Mouse (Mus musculus) midbrain, embryonic 13.5 days (tissue): ENCODE data around the gene Tprkb. TPM values are rescaled to one million over a fixed set of nuclear protein-coding genes. Genes with fewer than 3 reads are reported as not detected.
A peak's percentile ranks its signal among the peaks of the same experiment; 100 is the strongest.
"Not testable (repeated sequence)": the region's sequence is repeated elsewhere in the genome, so short reads cannot be mapped to it uniquely, and the experiment has no call there.

ENCODE experiments used
- ATAC-seq: fragments of 200-750 bp; cut with Nextera tagmentation; 2 replicates; pipeline ENCODE4 v1.8.0; 2017; ENCODE audit warnings: mild to moderate bottlenecking, moderate TSS enrichment, moderate library complexity
- H3K27ac ChIP-seq: fragments of 300-500 bp; sonication (generic); 2 replicates; pipeline ENCODE4 v1.5.1; 2015; ENCODE audit warnings: inconsistent platforms, mild to moderate bottlenecking, moderate library complexity
- H3K27me3 ChIP-seq: fragments of 300-500 bp; sonication (generic); 2 replicates; pipeline ENCODE4 v1.6.1; 2015; ENCODE audit warnings: mild to moderate bottlenecking, inconsistent platforms
- H3K36me3 ChIP-seq: fragments of 300-500 bp; sonication (generic); 2 replicates; pipeline ENCODE4 v1.6.1; 2015; ENCODE audit warnings: mild to moderate bottlenecking, inconsistent platforms
- H3K4me1 ChIP-seq: fragments of 300-500 bp; sonication (generic); replicated peaks from 2 replicates; pipeline ENCODE4 v1.6.1; 2015; ENCODE audit warnings: inconsistent platforms
- H3K4me2 ChIP-seq: fragments of 300-500 bp; sonication (generic); replicated peaks from 2 replicates; pipeline ENCODE4 v1.6.1; 2015; ENCODE audit warnings: moderate library complexity, mild to moderate bottlenecking, inconsistent platforms
- H3K4me3 ChIP-seq: fragments of 300-500 bp; sonication (generic); replicated peaks from 2 replicates; pipeline ENCODE4 v1.5.1; 2015; ENCODE audit warnings: mild to moderate bottlenecking, inconsistent platforms
- H3K9ac ChIP-seq: fragments of 300-500 bp; sonication (generic); replicated peaks from 2 replicates; pipeline ENCODE4 v1.6.1; 2015; ENCODE audit warnings: mild to moderate bottlenecking, inconsistent platforms
- H3K9me3 ChIP-seq: fragments of 300-500 bp; sonication (generic); 2 replicates; pipeline ENCODE4 v1.6.1; 2016; ENCODE audit warnings: mild to moderate bottlenecking, inconsistent platforms
- WGBS: fragments of 180-500 bp; shearing (Covaris S2); methylation state at CpG from one replicate; pipeline ENCODE4 v1.1.7; 2015; 5-methylcytosine and 5-hydroxymethylcytosine counted together
- polyA plus RNA-seq: library from polyadenylated mRNA; unstranded; fragments of >200 nt; fragmentation: Nextera tagmentation; extraction: Ambion mirVana; gene quantifications from 2 replicates; pipeline ENCODE4 v1.2.1, GENCODE M21; 2015

Tprkb gene
- polyA plus RNA-seq, 1 experiment from 2014 or later, result 41.0 TPM

DNA sequence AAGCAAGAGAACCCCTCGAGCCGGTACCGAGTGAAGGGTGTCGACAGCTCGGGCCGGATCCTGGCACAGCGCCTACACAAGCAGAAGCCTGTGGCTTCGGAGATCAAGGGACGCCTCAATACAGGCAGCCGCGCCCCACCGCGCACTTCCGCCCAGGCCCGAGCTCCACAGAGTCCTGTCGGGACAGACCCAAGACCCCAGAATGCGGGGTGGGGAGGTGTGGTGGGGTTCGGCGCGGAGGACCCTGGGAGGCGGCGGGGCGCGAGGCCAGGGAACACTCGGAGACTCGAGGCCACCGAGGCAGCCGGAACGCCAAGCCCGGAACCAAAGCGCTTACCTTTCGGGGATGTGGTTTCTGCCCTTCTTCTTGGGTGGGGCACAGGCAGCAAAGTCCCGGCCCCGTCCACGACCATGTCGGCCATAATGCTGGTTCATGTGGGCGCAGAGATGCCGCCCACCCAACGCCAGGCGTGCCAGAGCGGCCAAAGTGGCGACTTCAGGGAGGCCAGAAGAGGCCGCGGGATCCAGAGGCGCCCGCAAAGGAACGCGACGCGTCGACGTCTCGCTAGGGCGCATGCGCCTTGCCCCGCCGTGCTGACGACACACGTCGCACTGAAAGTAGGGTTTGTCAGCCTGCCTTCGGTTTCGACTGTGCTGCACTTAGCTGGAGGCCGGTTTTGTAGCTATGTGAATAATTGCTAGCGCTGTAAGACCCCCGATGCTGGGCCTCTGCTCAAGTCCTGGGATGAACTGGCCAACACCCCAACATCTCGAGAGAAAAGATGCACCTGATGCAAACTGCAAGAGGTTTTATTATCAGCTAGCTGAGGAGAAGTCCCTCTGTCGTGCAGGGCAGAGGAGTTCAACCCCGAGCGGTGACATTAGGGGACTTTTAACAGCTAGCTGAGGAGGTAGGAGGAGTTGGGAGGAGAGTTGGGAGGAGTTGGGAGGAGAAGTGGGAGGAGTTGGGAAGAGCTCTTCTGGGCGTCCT is 49.7 kb downstream of the Tprkb start, which contains the start of gene Dusp11:
TSS of gene Dusp11 (minus strand) at position 567 of the 991 bp plus-strand sequence.
- H3K36me3 ChIP-seq, result peaks cover 14% of the 10 kb centered on the region
- H3K4me1 ChIP-seq, result peaks cover 26% of the 10 kb centered on the region
- WGBS, result under 1% methylated on average over 70 of the region's 70 CpGs
- peak; percentile 97 for ATAC-seq
- peak within 1 kb of the TSS; percentile 88 for H3K4me3 ChIP-seq
- peak within 1 kb of the TSS; percentile 93 for H3K9ac ChIP-seq
- H3K27ac ChIP-seq, result peak within 1 kb of the TSS; percentile 95
- H3K4me2 ChIP-seq, result peak within 1 kb of the TSS; percentile 83
- H3K9me3 ChIP-seq, result no peaks in the 10 kb centered on the region
- no peaks in the 10 kb centered on the region for H3K27me3 ChIP-seq

DNA sequence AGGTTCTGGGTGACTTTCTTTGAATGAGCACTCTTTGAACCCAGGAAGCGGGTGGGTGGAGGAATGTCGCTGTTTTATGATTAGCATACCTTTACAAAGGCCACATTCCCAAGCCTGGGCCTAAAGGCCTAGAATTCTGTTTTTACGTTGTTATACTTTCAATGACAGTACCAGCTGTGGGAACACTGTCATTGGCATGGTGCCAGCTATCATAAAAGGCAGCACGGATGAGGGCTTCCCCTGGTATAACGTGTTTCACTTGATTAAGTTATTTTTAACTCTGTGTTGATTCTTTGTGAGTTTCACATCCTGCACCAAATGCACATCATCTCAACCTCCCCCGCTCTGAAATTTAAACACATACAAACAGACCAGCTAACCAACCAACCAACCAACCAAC is 54.4 kb downstream of the Tprkb start:
- not testable (repeated sequence) for H3K36me3 ChIP-seq, ATAC-seq, H3K9me3 ChIP-seq, H3K4me1 ChIP-seq, H3K4me3 ChIP-seq, H3K27ac ChIP-seq, H3K4me2 ChIP-seq, H3K9ac ChIP-seq, H3K27me3 ChIP-seq
- WGBS, result 47% methylated on average over 6 of the region's 6 CpGs

DNA sequence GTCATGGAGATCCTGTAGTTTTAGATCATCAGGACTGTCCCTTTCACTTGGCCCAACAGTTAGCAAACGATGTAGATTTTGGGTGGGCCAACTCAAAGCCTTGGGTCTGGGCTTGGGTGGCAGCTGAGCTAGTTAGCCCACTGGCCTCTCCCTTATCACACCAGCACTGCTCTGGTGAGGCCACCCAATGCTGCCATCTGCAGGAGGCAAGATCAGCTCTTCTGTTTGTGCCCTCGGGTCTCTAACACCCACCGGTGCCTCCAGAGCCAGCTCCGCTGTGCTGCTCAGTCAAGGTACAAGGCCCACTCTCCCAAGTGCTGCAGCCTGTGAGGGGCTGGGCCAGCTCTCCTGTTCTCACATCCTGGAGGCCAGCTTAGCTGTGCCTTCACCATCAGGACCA is 55.0 kb downstream of the Tprkb start:
- Histone ChIP-seq H3K27ac (no peak overlapping the region), H3K9me3 (no peaks in the 10 kb centered on the region), H3K27me3 (no peaks in the 10 kb centered on the region), H3K4me2 (no peak overlapping the region), H3K4me3 (no peak overlapping the region), H3K9ac (no peak overlapping the region), H3K36me3 (no peaks in the 10 kb centered on the region), H3K4me1 (peaks cover 4% of the 10 kb centered on the region; the same call in 1 of the 2 replicates)
- no peak for ATAC-seq
- WGBS, result 77% methylated on average over 4 of the region's 4 CpGs

DNA sequence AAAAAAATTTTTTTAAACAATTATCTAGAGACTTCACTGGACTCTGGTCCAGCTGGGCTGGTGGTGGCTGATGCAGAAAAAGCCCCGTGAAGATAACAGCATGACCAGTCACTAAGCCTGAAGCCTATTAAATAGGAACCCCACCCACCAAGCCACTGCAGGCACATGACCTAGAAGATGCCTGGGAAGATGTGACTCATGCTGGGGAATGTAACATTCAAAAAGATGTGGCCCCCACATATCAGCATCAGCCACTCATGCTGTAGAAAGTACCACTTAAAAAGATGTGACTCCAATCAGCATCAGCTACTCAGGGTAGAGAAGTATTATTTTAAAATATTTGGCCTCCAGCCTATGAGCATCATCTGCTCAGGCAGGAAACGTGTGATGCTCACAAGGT is 58.2 kb downstream of the Tprkb start:
- no peaks in the 10 kb centered on the region for H3K36me3 ChIP-seq
- H3K4me3 ChIP-seq, result no peak overlapping the region
- H3K4me1 ChIP-seq, result no peaks in the 10 kb centered on the region
- no peak overlapping the region for H3K4me2 ChIP-seq
- ATAC-seq, result no peak
- H3K27ac ChIP-seq, result no peak overlapping the region
- no peaks in the 10 kb centered on the region for H3K27me3 ChIP-seq
- H3K9ac ChIP-seq, result no peak overlapping the region
- H3K9me3 ChIP-seq, result no peaks in the 10 kb centered on the region
- 81% methylated on average over 2 of the region's 2 CpGs for WGBS

DNA sequence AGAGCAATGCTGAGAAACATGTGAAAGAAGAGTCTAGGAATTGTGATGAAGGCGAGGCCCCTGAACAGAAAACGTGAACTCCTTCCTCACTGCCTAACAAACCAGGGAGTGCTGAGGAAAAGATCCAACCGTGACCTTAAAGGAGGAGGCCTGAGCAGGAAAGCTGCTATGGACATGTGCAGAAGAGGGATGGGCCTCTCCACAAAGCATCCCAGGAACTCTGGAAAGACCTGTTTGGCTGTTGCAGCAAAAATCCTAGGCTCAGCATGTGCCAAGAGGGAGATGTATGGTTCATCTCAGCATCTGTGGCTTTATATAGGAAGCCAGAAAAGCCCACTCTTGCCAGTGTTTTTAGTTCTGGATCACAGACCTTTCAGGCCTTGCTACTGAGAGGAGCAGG is 61.0 kb downstream of the Tprkb start:
- no peak for ATAC-seq

DNA sequence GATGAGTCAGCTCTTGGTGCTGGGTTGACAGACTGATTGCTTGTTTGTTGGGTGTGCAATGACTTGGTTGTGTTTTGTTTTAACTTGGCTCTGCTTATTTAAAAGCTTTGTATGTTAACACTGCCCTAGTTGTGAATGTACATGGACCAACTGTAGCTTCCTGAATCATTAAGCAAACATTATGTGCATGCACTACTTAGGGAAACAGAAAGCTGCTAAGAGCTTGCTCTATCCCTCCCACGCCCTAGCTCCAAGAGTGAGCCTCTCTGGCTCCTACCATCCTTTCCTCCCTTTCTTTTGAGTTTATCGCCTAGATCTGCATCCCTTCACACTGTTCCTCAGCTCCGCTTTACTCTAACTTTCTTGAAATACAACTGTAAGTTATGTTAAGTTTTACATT is 61.7 kb downstream of the Tprkb start:
- H3K9ac ChIP-seq, result no peak overlapping the region
- no peak overlapping the region for H3K4me3 ChIP-seq
- ATAC-seq, result no peak
- no peaks in the 10 kb centered on the region for H3K4me1 ChIP-seq
- no peaks in the 10 kb centered on the region for H3K9me3 ChIP-seq
- no peaks in the 10 kb centered on the region for H3K36me3 ChIP-seq
- WGBS, result 88% methylated on average over 3 of the region's 3 CpGs
- H3K4me2 ChIP-seq, result no peak overlapping the region
- H3K27me3 ChIP-seq, result no peaks in the 10 kb centered on the region
- no peak overlapping the region for H3K27ac ChIP-seq

More for the DNA sequence above, 61.0 kb downstream of the Tprkb start:
- Histone ChIP-seq H3K9me3 (no peaks in the 10 kb centered on the region), H3K4me3 (no peak overlapping the region), H3K9ac (no peak overlapping the region), H3K36me3 (no peaks in the 10 kb centered on the region), H3K27ac (no peak overlapping the region), H3K4me1 (no peaks in the 10 kb centered on the region), H3K4me2 (no peak overlapping the region), H3K27me3 (no peaks in the 10 kb centered on the region)
- 79% methylated on average over 3 of the region's 3 CpGs for WGBS

DNA sequence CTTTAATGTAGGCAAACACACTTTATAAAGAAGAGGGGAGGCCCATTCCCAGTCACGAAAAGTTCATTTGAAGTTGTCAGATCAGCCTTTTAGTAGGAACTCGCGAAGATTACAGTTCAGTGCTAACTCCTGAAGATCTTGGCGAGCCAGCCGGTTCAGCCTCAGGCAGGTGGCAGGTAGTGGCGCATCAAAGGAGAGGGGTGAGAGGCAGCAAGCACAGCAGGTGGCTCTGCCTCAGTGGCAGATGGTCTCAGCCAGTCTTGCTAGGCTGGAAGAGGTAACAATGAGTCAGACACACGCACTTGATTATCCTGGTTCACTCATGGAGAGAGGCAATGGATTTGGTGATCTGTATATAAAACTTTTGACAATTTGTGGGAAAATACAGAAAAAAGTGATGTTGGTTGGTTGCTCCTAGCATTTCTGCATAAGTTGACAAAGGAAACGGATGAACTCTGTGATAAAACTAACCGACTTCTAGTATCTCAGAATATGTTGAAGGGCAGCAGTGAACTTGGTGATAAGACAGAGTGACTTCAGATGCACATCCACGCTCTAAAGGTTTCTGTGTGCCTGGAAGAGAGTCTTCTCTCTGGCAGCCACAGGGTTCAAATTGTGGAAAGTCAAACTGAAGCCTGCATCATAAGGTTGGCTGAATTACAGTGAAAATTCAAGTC is 63.4 kb downstream of the Tprkb start:
- Histone ChIP-seq H3K4me2 (no peak overlapping the region), H3K4me1 (no peaks in the 10 kb centered on the region), H3K9ac (no peak overlapping the region), H3K36me3 (no peaks in the 10 kb centered on the region), H3K4me3 (no peak overlapping the region), H3K27ac (no peak overlapping the region), H3K9me3 (no peaks in the 10 kb centered on the region), H3K27me3 (no peaks in the 10 kb centered on the region)
- 69% methylated on average over 10 of the region's 10 CpGs for WGBS
- ATAC-seq, result no peak

DNA sequence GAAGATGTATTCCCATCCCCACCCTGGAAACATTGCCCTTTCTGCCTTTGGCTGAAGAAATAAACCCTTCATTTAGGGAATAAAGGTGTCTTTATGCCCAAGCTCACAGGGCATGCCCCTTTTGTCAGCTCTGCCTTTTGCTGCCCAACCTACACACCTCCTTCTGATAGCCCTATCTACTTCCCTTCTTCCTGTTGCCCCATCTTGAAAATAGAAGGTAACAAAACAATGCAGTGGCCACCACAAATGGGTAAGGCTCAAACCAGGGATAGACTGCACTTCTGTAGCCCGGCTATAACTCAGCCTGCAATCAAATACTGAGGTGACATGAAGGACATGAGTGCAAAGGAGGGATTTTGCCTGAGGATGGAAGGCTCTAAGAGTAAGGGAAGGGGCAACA is 64.1 kb downstream of the Tprkb start:
- WGBS, result 92% methylated on average over 1 of the region's 1 CpGs
- H3K36me3 ChIP-seq, result no peaks in the 10 kb centered on the region
- no peak overlapping the region for H3K4me3 ChIP-seq
- no peaks in the 10 kb centered on the region for H3K4me1 ChIP-seq
- H3K27ac ChIP-seq, result no peak overlapping the region
- H3K9me3 ChIP-seq, result no peaks in the 10 kb centered on the region
- H3K9ac ChIP-seq, result no peak overlapping the region
- no peak overlapping the region for H3K4me2 ChIP-seq
- no peak for ATAC-seq
- H3K27me3 ChIP-seq, result no peaks in the 10 kb centered on the region

DNA sequence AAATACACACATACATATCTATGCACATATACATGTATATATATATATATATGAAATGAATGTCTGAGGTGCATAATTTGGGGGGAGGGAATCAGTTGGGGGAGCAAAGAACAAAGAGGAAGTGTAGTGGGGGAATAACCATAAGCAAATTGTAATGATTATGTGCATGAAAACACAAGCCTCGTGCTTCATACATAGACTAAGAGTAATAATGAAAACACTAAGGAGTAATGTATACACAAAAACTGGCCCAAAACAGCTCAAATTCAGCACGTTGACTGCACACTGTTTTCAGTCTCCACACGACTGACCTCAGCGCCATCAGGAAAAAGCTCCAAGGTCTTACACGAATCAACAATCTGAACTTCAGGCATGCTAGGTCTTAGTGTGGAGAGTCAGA is 64.6 kb downstream of the Tprkb start:
- no peak for ATAC-seq
- H3K4me2 ChIP-seq, result no peak overlapping the region
- 92% methylated on average over 5 of the region's 5 CpGs for whole genome bisulfite sequencing
- no peak overlapping the region for H3K27ac ChIP-seq
- H3K27me3 ChIP-seq, result no peaks in the 10 kb centered on the region
- H3K4me1 ChIP-seq, result no peaks in the 10 kb centered on the region
- no peaks in the 10 kb centered on the region for H3K36me3 ChIP-seq
- H3K9me3 ChIP-seq, result no peaks in the 10 kb centered on the region
- H3K9ac ChIP-seq, result no peak overlapping the region
- no peak overlapping the region for H3K4me3 ChIP-seq

DNA sequence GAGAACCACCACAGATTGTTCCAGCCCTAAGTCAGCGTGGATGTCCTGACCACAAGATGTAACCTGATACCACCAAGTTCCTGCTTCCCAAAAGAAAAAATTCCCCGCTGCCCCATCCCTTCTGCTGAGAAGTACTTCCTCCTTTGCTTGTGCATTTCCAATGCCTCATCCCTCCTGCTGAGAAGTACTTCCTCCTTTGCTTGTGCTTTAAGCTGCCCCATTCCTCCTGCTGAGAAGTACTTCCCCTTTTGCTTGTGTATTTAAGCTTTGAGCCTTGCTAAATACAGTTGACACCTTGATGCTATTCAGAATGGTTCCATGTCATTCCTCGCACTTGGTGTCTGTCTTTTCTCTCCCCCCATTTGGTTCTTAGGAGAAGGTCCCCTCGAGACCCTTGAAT is 67.1 kb downstream of the Tprkb start:
- WGBS, result 80% methylated on average over 4 of the region's 4 CpGs
- not testable (repeated sequence) for H3K27me3 ChIP-seq, H3K4me1 ChIP-seq, ATAC-seq, H3K36me3 ChIP-seq, H3K27ac ChIP-seq, H3K4me3 ChIP-seq, H3K9ac ChIP-seq, H3K9me3 ChIP-seq, H3K4me2 ChIP-seq
